Mouse (Mus musculus) testis, adult 2 months (tissue): ENCODE measurements at regions not wholly inside any gene's neighbourhood (a gene's known extent, or its start where the extent isn't known, plus 50 kb on each side); places are given as distances from the start of the nearest gene placed in this dataset.
A peak's percentile ranks its signal among the peaks of the same experiment; 100 is the strongest.

Source experiments
- CTCF ChIP-seq: fragments of 200-500 bp; IDR thresholded peaks from 2 replicates; pipeline ENCODE4 v1.5.1; 2012; ENCODE audit warnings: low read depth, mild to moderate bottlenecking, inconsistent platforms, low read length, moderate library complexity; ENCODE audit not compliant: control insufficient read depth, insufficient read depth, insufficient replicate concordance
- POLR2A ChIP-seq: fragments of 200-500 bp; IDR thresholded peaks from 2 replicates; pipeline ENCODE4 v1.6.1; 2012; ENCODE audit warnings: low read depth, mild to moderate bottlenecking, inconsistent platforms, low read length, moderate library complexity; ENCODE audit not compliant: control insufficient read depth

DNA sequence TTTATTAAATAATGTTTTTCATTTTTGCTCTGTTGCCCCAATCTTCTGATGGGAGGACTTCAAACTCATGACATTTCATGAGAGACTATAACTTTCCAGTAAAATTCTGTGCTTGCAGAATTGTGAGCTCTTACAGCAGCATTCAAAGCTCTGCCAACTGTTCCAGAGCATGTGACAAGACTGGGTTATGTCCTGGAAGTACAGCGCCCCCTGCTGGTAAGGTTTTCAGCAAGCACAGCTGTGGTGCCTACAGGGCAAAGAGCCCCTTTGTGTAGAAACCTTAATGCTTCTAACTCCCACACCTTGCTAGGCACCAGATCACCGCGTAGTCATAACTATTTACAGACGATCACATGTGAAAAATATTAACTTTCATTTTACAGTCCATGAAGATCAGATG, 209.4 kb downstream of the Sec23a start:
- peak; percentile 87; the same call in 1 of the 2 replicates for TF ChIP-seq CTCF
- TF ChIP-seq POLR2A, result no peak
